Mouse (Mus musculus) spleen, adult 2 months (tissue): ENCODE measurements at regions not wholly inside any gene's neighbourhood (a gene's known extent, or its start where the extent isn't known, plus 50 kb on each side); places are given as distances from the start of the nearest gene placed in this dataset.

ENCODE experiments used
- DNase-seq, 2 experiments: peaks; one replicate each; pipeline versions ENCODE4 v3.0.0 to v3.0.0-alpha.2; 2012 to 2021; ENCODE audit warnings: low spot score in 2 of 2, low read depth in 1 of 2
- H3K27ac ChIP-seq: fragments of 200-500 bp; 2 replicates; pipeline ENCODE4 v1.5.1; 2012; ENCODE audit warnings: low read length, inconsistent platforms; ENCODE audit not compliant: insufficient read depth
- H3K27me3 ChIP-seq: fragments of 200-500 bp; 2 replicates; pipeline ENCODE4 v1.6.1; 2012; ENCODE audit warnings: mild to moderate bottlenecking, moderate library complexity, low read length, inconsistent platforms; ENCODE audit not compliant: control insufficient read depth, insufficient read depth
- H3K36me3 ChIP-seq: fragments of 200-500 bp; 2 replicates; pipeline ENCODE4 v1.6.1; 2012; ENCODE audit warnings: mild to moderate bottlenecking, low read length, inconsistent platforms; ENCODE audit not compliant: control insufficient read depth, insufficient read depth
- H3K4me1 ChIP-seq: fragments of 200-500 bp; 2 replicates; pipeline ENCODE4 v1.6.1; 2011; ENCODE audit warnings: inconsistent platforms; ENCODE audit not compliant: control insufficient read depth, insufficient read depth, insufficient read length
- H3K4me3 ChIP-seq: fragments of 200-500 bp; 2 replicates; pipeline ENCODE4 v1.5.1; 2011; ENCODE audit warnings: mild to moderate bottlenecking, inconsistent platforms; ENCODE audit not compliant: insufficient read depth, insufficient read length; ENCODE audit errors: extremely low read depth
- CTCF ChIP-seq: fragments of 200-500 bp; IDR thresholded peaks from 2 replicates; pipeline ENCODE4 v1.5.1; 2011; ENCODE audit warnings: mild to moderate bottlenecking, inconsistent platforms; ENCODE audit not compliant: insufficient read depth, insufficient read length, insufficient replicate concordance; ENCODE audit errors: extremely low read depth
- POLR2A ChIP-seq: fragments of 200-500 bp; IDR thresholded peaks from 2 replicates; pipeline ENCODE4 v1.6.1; 2011; ENCODE audit warnings: low read depth, low read length, inconsistent platforms
- WGBS: fragments of 180-500 bp; shearing (Covaris S2); methylation state at CpG from one replicate; pipeline ENCODE4 v1.1.7; 2018; 5-methylcytosine and 5-hydroxymethylcytosine counted together

GRCm38 (mm10) chr13:115911524-115912459 lies 397.7 kb downstream of the Isl1 start:
- 70% methylated on average over 6 of the region's 6 CpGs for WGBS
- no peaks in the 10 kb centered on the region for H3K27me3 ChIP-seq
- no peak for TF ChIP-seq CTCF
- no peak for TF ChIP-seq POLR2A
- no peaks in the 10 kb centered on the region for H3K4me1 ChIP-seq
- H3K27ac ChIP-seq, result no peak overlapping the region
- no peak for DNase-seq
- no peaks in the 10 kb centered on the region for H3K36me3 ChIP-seq
- H3K4me3 ChIP-seq, result no peak overlapping the region

DNA sequence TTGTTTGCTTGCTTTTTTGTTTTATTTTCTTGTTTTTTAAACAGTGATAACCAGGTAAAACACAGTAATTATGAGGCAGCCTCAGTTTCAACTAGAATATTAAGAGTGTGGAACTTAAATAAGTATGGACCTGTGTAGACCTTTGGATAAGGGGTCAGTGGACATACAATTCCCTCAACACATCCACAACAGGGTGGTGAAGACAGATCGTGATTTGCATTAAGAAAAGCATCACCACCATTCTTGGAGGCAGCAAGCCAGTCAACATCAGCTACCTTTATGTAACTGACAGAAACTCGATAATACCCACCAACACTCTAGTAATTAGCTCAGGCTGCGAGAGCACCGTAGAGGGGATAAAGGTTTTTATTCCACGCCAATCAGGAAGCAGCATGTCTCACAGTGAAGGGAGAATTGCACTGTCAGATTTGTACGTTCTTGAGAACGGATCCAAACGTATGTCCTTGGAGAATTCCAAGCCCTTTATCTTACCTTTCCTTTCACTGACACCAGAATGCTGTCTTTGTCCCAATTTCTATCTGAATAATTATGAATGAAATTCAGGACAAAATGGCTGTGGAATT lies 398.5 kb downstream of the Isl1 start:
- H3K4me3 ChIP-seq, result no peak overlapping the region
- no peaks in the 10 kb centered on the region for H3K36me3 ChIP-seq
- H3K27me3 ChIP-seq, result no peaks in the 10 kb centered on the region
- DNase-seq, result no peak
- TF ChIP-seq POLR2A (no peak), CTCF (no peak)
- no peak overlapping the region for H3K27ac ChIP-seq
- no peaks in the 10 kb centered on the region for H3K4me1 ChIP-seq
- 84% methylated on average over 8 of the region's 8 CpGs for WGBS

- 73% methylated on average over 1 of the region's 1 CpGs for WGBS
- H3K4me1 ChIP-seq, result no peaks in the 10 kb centered on the region
- no peak for DNase-seq
- TF ChIP-seq CTCF (no peak), POLR2A (no peak)
- H3K27ac ChIP-seq, result no peak overlapping the region
- H3K27me3 ChIP-seq, result no peaks in the 10 kb centered on the region
- H3K4me3 ChIP-seq, result no peak overlapping the region
- H3K36me3 ChIP-seq, result no peaks in the 10 kb centered on the region
Measured at GRCm38 (mm10) chr13:115880616-115881015, 428.9 kb downstream of the Isl1 start.

- no peak for DNase-seq
- WGBS, result 21% methylated on average over 3 of the region's 3 CpGs
- TF ChIP-seq POLR2A, result no peak
- no peak for TF ChIP-seq CTCF
- no peak overlapping the region for H3K4me3 ChIP-seq
- no peaks in the 10 kb centered on the region for H3K36me3 ChIP-seq
- no peak overlapping the region for H3K27ac ChIP-seq
- no peaks in the 10 kb centered on the region for H3K4me1 ChIP-seq
- H3K27me3 ChIP-seq, result no peaks in the 10 kb centered on the region
Measured at GRCm38 (mm10) chr13:115860480-115860879, 449.0 kb downstream of the Isl1 start.

DNA sequence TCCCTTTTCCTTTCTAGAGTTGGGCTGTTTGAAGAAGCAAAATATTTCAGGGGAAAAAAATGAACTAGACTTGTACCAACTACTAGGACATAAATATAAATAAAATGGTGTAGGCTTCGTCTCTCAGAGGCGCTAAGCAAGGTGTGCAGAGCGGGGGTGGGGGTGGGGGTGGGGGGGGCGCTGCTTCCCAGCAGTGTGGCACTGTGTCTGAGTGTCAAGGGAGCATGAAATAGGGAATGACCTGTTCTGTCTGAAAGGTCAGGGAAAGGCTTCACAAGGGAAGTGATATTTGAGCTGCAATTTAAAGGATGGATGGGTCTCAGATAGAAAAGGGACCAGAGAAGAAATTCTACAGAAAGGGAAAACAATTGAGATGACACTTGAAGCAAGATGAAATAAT lies 452.9 kb downstream of the Isl1 start:
- no peak for DNase-seq
- Histone ChIP-seq H3K27me3 (no peaks in the 10 kb centered on the region), H3K27ac (no peak overlapping the region), H3K4me1 (no peaks in the 10 kb centered on the region), H3K4me3 (no peak overlapping the region), H3K36me3 (no peaks in the 10 kb centered on the region)
- 84% methylated on average over 4 of the region's 4 CpGs for WGBS
- no peak for TF ChIP-seq POLR2A
- TF ChIP-seq CTCF, result no peak

DNA sequence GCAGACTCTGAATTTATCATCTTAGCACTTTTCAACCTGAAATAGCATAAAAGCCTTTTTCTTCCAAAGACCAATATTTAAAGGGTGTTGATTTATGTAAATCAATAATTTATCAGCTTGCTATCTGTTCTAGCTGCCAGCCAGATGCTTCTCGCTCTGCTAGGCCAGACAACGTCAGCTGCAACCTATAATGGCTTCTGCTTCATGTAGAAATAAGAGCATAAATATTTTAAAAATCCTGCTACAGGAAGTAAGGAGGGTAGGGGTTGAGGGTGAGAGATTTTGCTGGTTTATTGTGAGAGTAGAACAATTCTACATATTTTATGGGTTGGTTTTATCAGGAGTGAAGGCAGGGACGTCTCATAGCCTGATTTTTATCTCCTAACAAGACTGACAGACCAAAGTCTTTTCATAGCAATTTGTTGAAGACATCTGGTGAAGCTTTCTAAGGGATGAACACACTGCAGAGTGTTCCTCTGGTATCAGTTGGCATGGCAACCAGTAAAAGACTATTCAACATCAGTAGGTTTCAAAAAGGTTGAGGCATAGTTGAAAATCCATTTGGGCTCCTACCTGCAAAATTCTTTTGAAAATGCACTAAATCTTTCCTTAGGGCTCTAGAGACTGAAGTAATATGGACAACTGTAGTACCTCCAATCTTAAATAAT lies 456.7 kb downstream of the Isl1 start:
- H3K36me3 ChIP-seq, result no peaks in the 10 kb centered on the region
- H3K4me1 ChIP-seq, result no peaks in the 10 kb centered on the region
- H3K4me3 ChIP-seq, result no peak overlapping the region
- no peak overlapping the region for H3K27ac ChIP-seq
- TF ChIP-seq CTCF, result no peak
- no peak for TF ChIP-seq POLR2A
- no peak for DNase-seq
- WGBS, result 74% methylated on average over 3 of the region's 3 CpGs
- no peaks in the 10 kb centered on the region for H3K27me3 ChIP-seq
